Mouse (Mus musculus) bone marrow macrophage, adult 2 months (primary cell): Measurements from ENCODE around the gene Haus4. TPM values are rescaled to one million over a fixed set of nuclear protein-coding genes. Genes with fewer than 3 reads are reported as not detected.

Experiments used
- H3K27ac ChIP-seq: 2 replicates; pipeline ENCODE4 v1.5.1; 2012; ENCODE audit warnings: low read depth, low read length; ENCODE audit not compliant: insufficient read depth
- H3K4me1 ChIP-seq: 2 replicates; pipeline ENCODE4 v1.6.1; 2012; ENCODE audit warnings: low read length; ENCODE audit not compliant: control insufficient read depth, insufficient read depth
- H3K4me3 ChIP-seq: 2 replicates; pipeline ENCODE4 v1.5.1; 2012; ENCODE audit warnings: mild to moderate bottlenecking, low read length, moderate library complexity; ENCODE audit not compliant: insufficient read depth
- CTCF ChIP-seq: IDR thresholded peaks from 2 replicates; pipeline ENCODE4 v1.5.1; 2012; ENCODE audit warnings: low read depth, mild to moderate bottlenecking, low read length, moderate library complexity
- POLR2A ChIP-seq: IDR thresholded peaks from 2 replicates; pipeline ENCODE4 v1.6.1; 2012; ENCODE audit warnings: mild to moderate bottlenecking, low read depth, low read length, borderline replicate concordance
- polyA plus RNA-seq: library from polyadenylated mRNA; stranded (reverse); fragments of >200 nt; gene quantifications from 2 replicates; pipeline ENCODE4 v1.2.4, GENCODE M21; 2012; ENCODE audit not compliant: missing spikeins, insufficient read depth, insufficient read length

The Haus4 gene
- polyA plus RNA-seq = 29.3 and 31.9 TPM in 2 replicates

- TF ChIP-seq POLR2A = no peak; the same call in none of the 2 replicates
- TF ChIP-seq CTCF = no peak
- H3K27ac ChIP-seq = peak within 1 kb of the TSS; percentile 95
- peaks cover 5% of the 10 kb centered on the region for H3K4me1 ChIP-seq
- H3K4me3 ChIP-seq = peak within 1 kb of the TSS; percentile 96
Measured at GRCm38 (mm10) chr14:54553975-54554769, at the start of gene Haus4. TSS of gene Haus4 (minus strand) at chr14:54554616.

GRCm38 (mm10) chr14:54603686-54604085 is 49.3 kb upstream of the Haus4 start:
- peak overlapping the region; percentile 84 for H3K27ac ChIP-seq
- no peak for TF ChIP-seq CTCF
- no peak for TF ChIP-seq POLR2A
- H3K4me1 ChIP-seq = peaks cover 13% of the 10 kb centered on the region
- peak overlapping the region; percentile 59 for H3K4me3 ChIP-seq

- TF ChIP-seq POLR2A (no peak), CTCF (no peak)
- peak overlapping the region; percentile 84 for H3K27ac ChIP-seq
Measured at GRCm38 (mm10) chr14:54603038-54603654, 48.7 kb upstream of the Haus4 start.

GRCm38 (mm10) chr14:54602613-54603012 is 48.2 kb upstream of the Haus4 start:
- H3K27ac ChIP-seq = no peak overlapping the region; the same call in 1 of the 2 replicates
- H3K4me1 ChIP-seq = peaks cover 13% of the 10 kb centered on the region
- TF ChIP-seq CTCF = no peak
- TF ChIP-seq POLR2A = no peak
- H3K4me3 ChIP-seq = no peak overlapping the region

More at GRCm38 (mm10) chr14:54603038-54603654, 48.7 kb upstream of the Haus4 start:
- Histone ChIP-seq H3K4me1 (peaks cover 13% of the 10 kb centered on the region), H3K4me3 (peak overlapping the region; percentile 81)

- Histone ChIP-seq H3K4me3 (no peak overlapping the region), H3K27ac (no peak overlapping the region), H3K4me1 (peaks cover 13% of the 10 kb centered on the region)
- TF ChIP-seq CTCF (no peak), POLR2A (no peak)
Measured at GRCm38 (mm10) chr14:54601601-54602000, 47.2 kb upstream of the Haus4 start.

GRCm38 (mm10) chr14:54597084-54597483 is 42.7 kb upstream of the Haus4 start:
- TF ChIP-seq CTCF = peak; percentile 93
- no peak for TF ChIP-seq POLR2A
- no peak overlapping the region for H3K27ac ChIP-seq
- H3K4me1 ChIP-seq = peaks cover under 1% of the 10 kb centered on the region
- H3K4me3 ChIP-seq = no peak overlapping the region

- no peak for TF ChIP-seq POLR2A
- TF ChIP-seq CTCF = no peak
- no peak overlapping the region for H3K27ac ChIP-seq
- no peaks in the 10 kb centered on the region for H3K4me1 ChIP-seq
- H3K4me3 ChIP-seq = no peak overlapping the region
Measured at GRCm38 (mm10) chr14:54594631-54595414, 40.4 kb upstream of the Haus4 start.

GRCm38 (mm10) chr14:54594055-54594454 is 39.6 kb upstream of the Haus4 start:
- Histone ChIP-seq H3K4me1 (peaks cover under 1% of the 10 kb centered on the region), H3K27ac (no peak overlapping the region), H3K4me3 (no peak overlapping the region)
- TF ChIP-seq POLR2A = no peak
- TF ChIP-seq CTCF = no peak

- no peak overlapping the region for H3K4me3 ChIP-seq
- TF ChIP-seq CTCF (no peak), POLR2A (no peak)
- H3K27ac ChIP-seq = no peak overlapping the region
Measured at GRCm38 (mm10) chr14:54592319-54592934, 38.0 kb upstream of the Haus4 start.

More at GRCm38 (mm10) chr14:54592319-54592934, 38.0 kb upstream of the Haus4 start:
- peaks cover 3% of the 10 kb centered on the region for H3K4me1 ChIP-seq
